Mouse (Mus musculus): ENCODE data around the gene Vmn2r106. TPM values are rescaled to one million over a fixed set of nuclear protein-coding genes. Genes with fewer than 3 reads are reported as not detected.

Vmn2r106 gene
- not detected in 2 replicates for polyA plus RNA-seq (2014; fragmentation: Nextera tagmentation; extraction: Ambion mirVana)

DNA sequence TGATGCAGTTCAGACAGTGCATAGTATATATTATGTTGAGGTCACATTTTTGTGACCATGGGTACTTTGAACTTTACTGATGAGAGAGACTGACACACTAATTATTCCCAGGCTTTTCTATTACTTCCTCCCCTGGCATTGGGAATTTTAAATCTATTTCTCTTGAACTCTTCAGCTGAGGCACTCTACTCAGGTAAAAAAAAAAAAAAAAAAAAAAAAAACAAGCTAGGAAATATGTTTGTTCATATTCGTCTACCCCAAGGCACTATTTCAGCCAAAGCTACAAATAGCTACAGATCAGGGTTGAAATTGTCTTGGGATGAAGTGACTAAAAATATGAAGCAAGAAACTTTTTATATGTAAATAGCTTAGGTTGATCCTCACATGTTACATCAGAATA lies at the start of gene Vmn2r106:
TSS of gene Vmn2r106 (minus strand) at position 101 of the 400 bp plus-strand sequence.
- H3K9ac ChIP-seq (ENCODE audit: low read length) = no peak within 1 kb of the TSS
- no peaks in the 10 kb centered on the region for H3K4me1 ChIP-seq (ENCODE audit: control insufficient read depth, insufficient read depth, low read length)
- H3K27ac ChIP-seq (ENCODE audit: low read depth, low read length) = no peak within 1 kb of the TSS
- ATAC-seq = no peak
- DNase-seq (ENCODE audit: low spot score) = no peak
- H3K9me3 ChIP-seq (replicated peaks; ENCODE audit: control insufficient read depth, low read length) = 0 out of 2 replicates have a peak, but pooled peaks cover 2% of the 10 kb centered on the region
- H3K27me3 ChIP-seq (replicated peaks; ENCODE audit: control insufficient read depth, insufficient read depth, low read length) = no peaks in the 10 kb centered on the region
- H3K4me2 ChIP-seq (ENCODE audit: low read length) = no peak within 1 kb of the TSS
- no peaks in the 10 kb centered on the region for H3K36me3 ChIP-seq (ENCODE audit: control insufficient read depth, insufficient read depth, low read length)
- 79% methylated on average over 1 of the region's 1 CpGs for WGBS
- H3K4me3 ChIP-seq (ENCODE audit: low read depth, low read length) = no peak within 1 kb of the TSS

GRCm38 (mm10) chr17:20305790-20306189 lies 20.4 kb upstream of the Vmn2r106 start:
- ATAC-seq (no peak), DNase-seq (ENCODE audit: low spot score) (no peak)
- Histone ChIP-seq H3K27ac (ENCODE audit: low read depth, low read length) (no peak overlapping the region), H3K27me3 (replicated peaks; ENCODE audit: control insufficient read depth, insufficient read depth, low read length) (no peaks in the 10 kb centered on the region), H3K4me3 (ENCODE audit: low read depth, low read length) (no peak overlapping the region), H3K9ac (ENCODE audit: low read length) (no peak overlapping the region), H3K4me1 (ENCODE audit: control insufficient read depth, insufficient read depth, low read length) (no peaks in the 10 kb centered on the region), H3K9me3 (replicated peaks; ENCODE audit: control insufficient read depth, low read length) (0 out of 2 replicates have a peak, but pooled peaks cover 3% of the 10 kb centered on the region), H3K4me2 (ENCODE audit: low read length) (no peak overlapping the region), H3K36me3 (ENCODE audit: control insufficient read depth, insufficient read depth, low read length) (no peaks in the 10 kb centered on the region)
- WGBS = 96% methylated on average over 1 of the region's 1 CpGs

GRCm38 (mm10) chr17:20286906-20287305 lies 1.6 kb upstream of the Vmn2r106 start:
- H3K4me1 ChIP-seq (ENCODE audit: control insufficient read depth, insufficient read depth, low read length) = no peaks in the 10 kb centered on the region
- no peak overlapping the region for H3K4me2 ChIP-seq (ENCODE audit: low read length)
- no peaks in the 10 kb centered on the region for H3K36me3 ChIP-seq (ENCODE audit: control insufficient read depth, insufficient read depth, low read length)
- H3K4me3 ChIP-seq (ENCODE audit: low read depth, low read length) = no peak overlapping the region
- H3K27ac ChIP-seq (ENCODE audit: low read depth, low read length) = no peak overlapping the region
- ATAC-seq = no peak
- 0 out of 2 replicates have a peak, but pooled peaks cover 2% of the 10 kb centered on the region for H3K9me3 ChIP-seq (replicated peaks; ENCODE audit: control insufficient read depth, low read length)
- DNase-seq (ENCODE audit: low spot score) = no peak
- H3K27me3 ChIP-seq (replicated peaks; ENCODE audit: control insufficient read depth, insufficient read depth, low read length) = no peaks in the 10 kb centered on the region
- no peak overlapping the region for H3K9ac ChIP-seq (ENCODE audit: low read length)

DNA sequence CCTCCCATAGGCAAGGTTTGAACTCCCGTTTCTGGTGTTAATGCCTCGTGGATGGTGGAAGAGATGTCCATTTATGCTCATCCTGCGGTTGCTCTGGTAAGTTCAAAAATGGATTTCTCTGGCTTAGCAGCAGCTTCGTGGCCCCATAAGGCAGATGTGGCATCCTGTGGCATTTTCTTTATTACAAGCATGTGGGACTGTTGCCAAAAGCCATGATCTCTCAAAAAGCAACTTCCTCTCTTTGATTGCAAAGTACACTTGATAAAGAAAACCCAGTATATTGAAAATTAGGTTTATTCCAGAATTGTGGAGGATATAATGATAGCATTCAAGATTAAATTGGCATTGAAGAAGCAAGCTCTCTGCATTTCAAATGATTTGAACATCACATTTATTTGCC lies 29.8 kb downstream of the Vmn2r106 start:
- H3K27ac ChIP-seq (ENCODE audit: low read depth, low read length) = no peak overlapping the region
- no peak overlapping the region for H3K9ac ChIP-seq (ENCODE audit: low read length)
- no peak overlapping the region for H3K4me3 ChIP-seq (ENCODE audit: low read depth, low read length)
- no peaks in the 10 kb centered on the region for H3K36me3 ChIP-seq (ENCODE audit: control insufficient read depth, insufficient read depth, low read length)
- ATAC-seq = no peak
- H3K9me3 ChIP-seq (replicated peaks; ENCODE audit: control insufficient read depth, low read length) = no peaks in the 10 kb centered on the region
- no peak overlapping the region for H3K4me2 ChIP-seq (ENCODE audit: low read length)
- DNase-seq (ENCODE audit: low spot score) = no peak
- H3K4me1 ChIP-seq (ENCODE audit: control insufficient read depth, insufficient read depth, low read length) = no peaks in the 10 kb centered on the region
- 68% methylated on average over 4 of the region's 4 CpGs for WGBS
- no peaks in the 10 kb centered on the region for H3K27me3 ChIP-seq (replicated peaks; ENCODE audit: control insufficient read depth, insufficient read depth, low read length)

DNA sequence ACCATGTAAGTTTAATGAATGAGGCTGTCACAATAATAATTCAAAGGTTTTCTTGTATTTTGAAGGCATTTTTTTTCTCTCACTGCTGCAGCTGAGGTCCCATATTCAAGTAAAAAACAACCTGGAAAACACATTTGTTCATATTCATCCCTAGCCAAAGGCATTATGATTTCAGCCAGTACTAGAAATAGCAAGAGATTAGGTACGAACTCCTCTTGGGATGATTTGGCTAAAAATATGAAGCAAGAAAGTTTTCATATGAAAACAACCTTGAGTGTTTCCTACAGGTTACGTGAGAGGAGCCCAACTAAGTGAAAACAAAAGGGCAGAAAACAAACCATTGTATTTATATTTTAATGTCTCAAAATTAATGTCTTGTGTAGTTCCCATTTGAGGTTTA lies 50.4 kb downstream of the Vmn2r106 start, which contains the start of gene Vmn2r105:
TSS of gene Vmn2r105 (minus strand) at position 101 of the 400 bp plus-strand sequence.
- Histone ChIP-seq H3K4me1 (ENCODE audit: control insufficient read depth, insufficient read depth, low read length) (no peaks in the 10 kb centered on the region), H3K27ac (ENCODE audit: low read depth, low read length) (no peak within 1 kb of the TSS), H3K27me3 (replicated peaks; ENCODE audit: control insufficient read depth, insufficient read depth, low read length) (no peaks in the 10 kb centered on the region), H3K36me3 (ENCODE audit: control insufficient read depth, insufficient read depth, low read length) (no peaks in the 10 kb centered on the region), H3K9ac (ENCODE audit: low read length) (no peak within 1 kb of the TSS), H3K9me3 (replicated peaks; ENCODE audit: control insufficient read depth, low read length) (no peaks in the 10 kb centered on the region), H3K4me3 (ENCODE audit: low read depth, low read length) (no peak within 1 kb of the TSS), H3K4me2 (ENCODE audit: low read length) (no peak within 1 kb of the TSS)
- 67% methylated on average over 2 of the region's 2 CpGs for WGBS
- DNase-seq (ENCODE audit: low spot score) (no peak), ATAC-seq (no peak)

Other genes with a start within 250 kb of the Vmn2r106 start
- not detected in 2 replicates for gene Vmn2r104, start 237.2 kb downstream of the Vmn2r106 start, polyA plus RNA-seq (2014; fragmentation: Nextera tagmentation; extraction: Ambion mirVana)
- gene Fpr-rs7, start 171.3 kb downstream of the Vmn2r106 start, polyA plus RNA-seq (2014; fragmentation: Nextera tagmentation; extraction: Ambion mirVana) = not detected in 2 replicates
- not detected in 2 replicates for gene Fpr-rs6, start 102.5 kb downstream of the Vmn2r106 start, polyA plus RNA-seq (2014; fragmentation: Nextera tagmentation; extraction: Ambion mirVana)
- gene Vmn2r105, start 50.5 kb downstream of the Vmn2r106 start, polyA plus RNA-seq (2014; fragmentation: Nextera tagmentation; extraction: Ambion mirVana) = not detected in 2 replicates
- gene Vmn2r107, start 59.7 kb upstream of the Vmn2r106 start, polyA plus RNA-seq (2014; fragmentation: Nextera tagmentation; extraction: Ambion mirVana) = not detected in 2 replicates
- not detected in 2 replicates for gene Vmn1r224, start 128.6 kb upstream of the Vmn2r106 start, polyA plus RNA-seq (2014; fragmentation: Nextera tagmentation; extraction: Ambion mirVana)
- gene Vmn2r108, start 195.8 kb upstream of the Vmn2r106 start, polyA plus RNA-seq (2014; fragmentation: Nextera tagmentation; extraction: Ambion mirVana) = not detected in 2 replicates
- not detected in 2 replicates for gene Vmn1r225, start 212.6 kb upstream of the Vmn2r106 start, polyA plus RNA-seq (2014; fragmentation: Nextera tagmentation; extraction: Ambion mirVana)